Mouse (Mus musculus) intestine, embryonic 16.5 days (tissue): ENCODE measurements around the gene Cenpq. TPM values are rescaled to one million over a fixed set of nuclear protein-coding genes. Genes with fewer than 3 reads are reported as not detected.
A peak's percentile ranks its signal among the peaks of the same experiment; 100 is the strongest.

ENCODE experiments used
- ATAC-seq: fragments of 200-750 bp; cut with Nextera tagmentation; 2 replicates; pipeline ENCODE4 v1.8.0; 2017; ENCODE audit warnings: moderate TSS enrichment, moderate library complexity
- H3K27ac ChIP-seq: fragments of 300-500 bp; sonication (generic); 2 replicates; pipeline ENCODE4 v1.5.1; 2014; ENCODE audit warnings: mild to moderate bottlenecking, low read length
- H3K27me3 ChIP-seq: fragments of 300-500 bp; sonication (generic); replicated peaks from 2 replicates; pipeline ENCODE4 v1.6.1; 2014; ENCODE audit warnings: low read length, control low read depth, mixed read lengths; ENCODE audit not compliant: control insufficient read depth, insufficient read depth
- H3K36me3 ChIP-seq: fragments of 300-500 bp; sonication (generic); 2 replicates; pipeline ENCODE4 v1.6.1; 2014; ENCODE audit warnings: low read length, control low read depth; ENCODE audit not compliant: control insufficient read depth, insufficient read depth
- H3K4me1 ChIP-seq: fragments of 300-500 bp; sonication (generic); 2 replicates; pipeline ENCODE4 v1.6.1; 2014; ENCODE audit warnings: low read length, control low read depth, mixed read lengths; ENCODE audit not compliant: control insufficient read depth, insufficient read depth
- H3K4me2 ChIP-seq: fragments of 300-500 bp; sonication (generic); 2 replicates; pipeline ENCODE4 v1.6.1; 2014; ENCODE audit warnings: low read depth, low read length, control low read depth
- H3K4me3 ChIP-seq: fragments of 300-500 bp; sonication (generic); 2 replicates; pipeline ENCODE4 v1.5.1; 2014; ENCODE audit warnings: mild to moderate bottlenecking, low read length
- H3K9ac ChIP-seq: fragments of 300-500 bp; sonication (generic); 2 replicates; pipeline ENCODE4 v1.6.1; 2014; ENCODE audit warnings: low read depth, low read length
- H3K9me3 ChIP-seq: fragments of 300-500 bp; sonication (generic); 2 replicates; pipeline ENCODE4 v1.6.1; 2016; ENCODE audit warnings: low read length, control low read depth; ENCODE audit not compliant: control insufficient read depth
- WGBS: fragments of 180-500 bp; shearing (Covaris S2); extraction: QIAGEN DNeasy Blood & Tissue Kit; methylation state at CpG from one replicate; pipeline ENCODE4 v1.1.7; 2014; 5-methylcytosine and 5-hydroxymethylcytosine counted together
- polyA plus RNA-seq: library from polyadenylated mRNA; unstranded; fragments of >200 nt; fragmentation: Nextera tagmentation; extraction: Ambion mirVana; gene quantifications from 2 replicates; pipeline ENCODE4 v1.2.1, GENCODE M21; 2015

Gene Cenpq
- polyA plus RNA-seq, 1 experiment from 2014 or later, result 17.9 TPM

GRCm38 (mm10) chr17:40874701-40875100 lies 60.1 kb downstream of the Cenpq start:
- peak; percentile 31; the same call in 1 of the 2 replicates for ATAC-seq
- Histone ChIP-seq H3K4me2 (no peak overlapping the region), H3K4me1 (no peaks in the 10 kb centered on the region), H3K4me3 (no peak overlapping the region), H3K9ac (no peak overlapping the region), H3K9me3 (no peaks in the 10 kb centered on the region), H3K27me3 (no peaks in the 10 kb centered on the region), H3K27ac (no peak overlapping the region; the same call in 1 of the 2 replicates), H3K36me3 (no peaks in the 10 kb centered on the region)
- WGBS, result 71% methylated on average over 3 of the region's 3 CpGs

GRCm38 (mm10) chr17:40873582-40874011 lies 61.2 kb downstream of the Cenpq start:
- no peak overlapping the region for H3K9ac ChIP-seq
- H3K4me1 ChIP-seq, result no peaks in the 10 kb centered on the region
- WGBS, result 21% methylated on average over 2 of the region's 2 CpGs
- peak; percentile 92 for ATAC-seq
- no peaks in the 10 kb centered on the region for H3K27me3 ChIP-seq
- no peaks in the 10 kb centered on the region for H3K9me3 ChIP-seq
- H3K27ac ChIP-seq, result no peak overlapping the region
- no peaks in the 10 kb centered on the region for H3K36me3 ChIP-seq
- no peak overlapping the region for H3K4me3 ChIP-seq
- H3K4me2 ChIP-seq, result no peak overlapping the region

Other genes starting within 250 kb of the Cenpq start
- gene Esp1, start 207.9 kb downstream of the Cenpq start, polyA plus RNA-seq, result not detected in 2 replicates
- gene Crisp2, start 128.0 kb downstream of the Cenpq start, polyA plus RNA-seq, result 0.10 TPM in 1 of 2 replicates, not detected in the other
- 1.9 and 4.3 TPM in 2 replicates for gene Rhag, start 123.9 kb downstream of the Cenpq start, polyA plus RNA-seq
- gene 9130008F23Rik, start 54.5 kb downstream of the Cenpq start, polyA plus RNA-seq, result 5.8 and 7.8 TPM in 2 replicates
- not detected in 2 replicates for gene Glyatl3, start 20.7 kb downstream of the Cenpq start, polyA plus RNA-seq
- gene Mut, start 362 bp downstream of the Cenpq start, polyA plus RNA-seq, result 49.7 and 49.8 TPM in 2 replicates